Mouse (Mus musculus) C2C12 (cell line): ENCODE data around the gene Pnpla2.

Source experiments
- CEBPB ChIP-seq: IDR thresholded peaks from one replicate; pipeline ENCODE4 v1.6.1; 2011; ENCODE audit warnings: low read depth, mild to moderate bottlenecking, control low read depth, moderate library complexity
- CTCF ChIP-seq: IDR thresholded peaks from one replicate; pipeline ENCODE4 v1.5.1; 2011; ENCODE audit not compliant: control insufficient read depth, insufficient read depth, insufficient read length
- FOSL1 ChIP-seq: IDR thresholded peaks from one replicate; pipeline ENCODE4 v1.8.0; 2011; ENCODE audit warnings: mild to moderate bottlenecking, low read length; ENCODE audit not compliant: poor library complexity, insufficient read depth, severe bottlenecking
- MAX ChIP-seq: IDR thresholded peaks from one replicate; pipeline ENCODE4 v1.6.1; 2011; ENCODE audit warnings: mild to moderate bottlenecking, control low read depth
- MYOD1 ChIP-seq: IDR thresholded peaks from one replicate; pipeline ENCODE4 v1.6.1; 2011; ENCODE audit warnings: low read depth; ENCODE audit not compliant: control insufficient read depth, insufficient read length
- MYOG ChIP-seq: IDR thresholded peaks from one replicate; pipeline ENCODE4 v1.6.1; 2011; ENCODE audit not compliant: control insufficient read depth, insufficient read length; ENCODE audit errors: extremely low read depth
- USF1 ChIP-seq: IDR thresholded peaks from one replicate; pipeline ENCODE4 v1.6.1; 2011; ENCODE audit warnings: low read depth, mild to moderate bottlenecking, control low read depth, moderate library complexity

DNA sequence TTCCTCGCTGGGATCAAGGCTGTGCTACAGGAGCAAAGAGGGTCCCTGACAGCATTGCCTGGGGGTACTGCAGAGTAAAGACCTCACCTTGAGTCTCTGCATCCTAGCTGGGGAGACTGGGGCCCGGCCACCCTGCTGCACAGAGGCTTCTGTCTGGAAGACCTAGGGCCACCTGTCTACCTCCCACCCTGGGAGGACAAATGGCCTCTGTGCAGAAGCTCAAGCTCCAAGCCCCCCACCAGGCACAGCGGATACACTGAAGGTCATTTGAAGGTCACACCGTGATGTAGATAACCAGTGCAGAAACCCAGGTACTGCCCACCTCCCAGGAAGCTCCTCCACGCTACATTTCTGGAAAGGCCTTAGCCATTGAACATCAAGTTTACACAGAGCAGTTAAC is 26.3 kb upstream of the Pnpla2 start:
- TF ChIP-seq CTCF (no peak), MAX (no peak), MYOD1 (no peak), FOSL1 (no peak), MYOG (no peak), USF1 (no peak), CEBPB (no peak)
